Mouse (Mus musculus) thymus, adult 2 months (tissue): ENCODE data around the gene Tdrd9. TPM values are rescaled to one million over a fixed set of nuclear protein-coding genes. Genes with fewer than 3 reads are reported as not detected.

Experiments
- DNase-seq: peaks from one replicate; pipeline ENCODE4 v3.0.0; 2021
- H3K27ac ChIP-seq: fragments of 200-500 bp; 2 replicates; pipeline ENCODE4 v1.5.1; 2012; ENCODE audit warnings: low read length, control low read depth; ENCODE audit not compliant: control insufficient read depth, insufficient read depth
- H3K27me3 ChIP-seq: fragments of 200-500 bp; 2 replicates; pipeline ENCODE4 v1.6.1; 2012; ENCODE audit warnings: mild to moderate bottlenecking, low read length, moderate library complexity, mixed read lengths; ENCODE audit not compliant: control insufficient read depth, insufficient read depth
- H3K36me3 ChIP-seq: fragments of 200-500 bp; 2 replicates; pipeline ENCODE4 v1.6.1; 2012; ENCODE audit warnings: mild to moderate bottlenecking, low read length, moderate library complexity; ENCODE audit not compliant: control insufficient read depth, insufficient read depth
- H3K4me1 ChIP-seq: fragments of 200-500 bp; replicated peaks from 2 replicates; pipeline ENCODE4 v1.6.1; 2012; ENCODE audit warnings: low read length; ENCODE audit not compliant: control insufficient read depth, insufficient read depth
- H3K4me3 ChIP-seq: fragments of 200-500 bp; 2 replicates; pipeline ENCODE4 v1.5.1; 2012; ENCODE audit warnings: mild to moderate bottlenecking, low read length, control low read depth, moderate library complexity; ENCODE audit not compliant: control insufficient read depth, insufficient read depth
- CTCF ChIP-seq: fragments of 200-500 bp; IDR thresholded peaks from 2 replicates; pipeline ENCODE4 v1.5.1; 2012; ENCODE audit warnings: mild to moderate bottlenecking, control low read depth, low read length, moderate library complexity, borderline replicate concordance; ENCODE audit not compliant: control insufficient read depth, poor library complexity, insufficient read depth; ENCODE audit errors: extremely low read depth
- POLR2A ChIP-seq: fragments of 200-500 bp; IDR thresholded peaks from 2 replicates; pipeline ENCODE4 v1.6.1; 2012; ENCODE audit warnings: mild to moderate bottlenecking, low read length, control low read depth, moderate library complexity; ENCODE audit not compliant: control insufficient read depth, poor library complexity, insufficient read depth; ENCODE audit errors: extremely low read depth
- WGBS: fragments of 180-500 bp; shearing (Covaris S2); methylation state at CpG from one replicate; pipeline ENCODE4 v1.1.7; 2018; 5-methylcytosine and 5-hydroxymethylcytosine counted together
- polyA plus RNA-seq: library from polyadenylated mRNA; depleted of rRNA; stranded (reverse); fragments of >200 nt; gene quantifications from 2 replicates; pipeline ENCODE4 v1.2.3, GENCODE M21; 2012

Gene Tdrd9
- polyA plus RNA-seq, 1 experiment: 0.15 TPM

- no peaks in the 10 kb centered on the region for H3K27me3 ChIP-seq
- no peak for TF ChIP-seq POLR2A
- TF ChIP-seq CTCF: no peak
- peaks cover 7% of the 10 kb centered on the region; the same call in 1 of the 2 replicates for H3K4me1 ChIP-seq
- no peak for DNase-seq
- no peaks in the 10 kb centered on the region for H3K36me3 ChIP-seq
- no peak overlapping the region for H3K4me3 ChIP-seq
- H3K27ac ChIP-seq: no peak overlapping the region
- WGBS: 83% methylated on average over 4 of the region's 4 CpGs
Measured at GRCm38 (mm10) chr12:111970085-111970484, 1.3 kb upstream of the Tdrd9 start.

- WGBS: 90% methylated on average over 10 of the region's 10 CpGs
- Histone ChIP-seq H3K4me3 (no peak overlapping the region), H3K4me1 (no peaks in the 10 kb centered on the region), H3K36me3 (no peaks in the 10 kb centered on the region), H3K27me3 (no peaks in the 10 kb centered on the region), H3K27ac (no peak overlapping the region)
- no peak for DNase-seq
- TF ChIP-seq CTCF (no peak), POLR2A (no peak)
Measured at GRCm38 (mm10) chr12:111972504-111972903, 1.1 kb downstream of the Tdrd9 start.

DNA sequence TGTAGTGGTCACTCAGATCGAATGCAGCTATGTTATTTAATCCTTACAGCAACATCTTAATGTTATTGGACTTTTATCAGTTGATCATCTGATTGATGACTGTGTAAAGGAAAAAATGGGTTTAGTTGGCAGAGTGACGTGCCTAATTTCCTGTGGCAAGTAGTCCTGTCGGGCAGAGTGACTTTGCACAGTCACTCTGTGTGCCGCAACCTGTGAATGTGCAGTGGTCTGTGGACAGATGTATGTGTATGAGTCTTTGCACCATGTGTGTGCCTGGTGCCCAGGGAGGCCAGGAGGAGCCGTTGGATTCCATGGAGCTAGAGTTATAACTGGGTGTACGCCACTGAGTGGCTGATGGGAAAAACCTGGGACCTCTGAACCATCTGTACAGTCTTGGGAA lies 3.2 kb downstream of the Tdrd9 start:
- 45% methylated on average over 6 of the region's 6 CpGs for WGBS
- Histone ChIP-seq H3K4me1 (no peaks in the 10 kb centered on the region), H3K27me3 (no peaks in the 10 kb centered on the region), H3K4me3 (no peak overlapping the region), H3K36me3 (no peaks in the 10 kb centered on the region), H3K27ac (no peak overlapping the region)
- no peak for DNase-seq
- TF ChIP-seq CTCF (no peak), POLR2A (no peak)

- H3K4me3 ChIP-seq: no peak overlapping the region
- no peak overlapping the region for H3K27ac ChIP-seq
Measured at GRCm38 (mm10) chr12:111977138-111977537, 5.8 kb downstream of the Tdrd9 start.

DNA sequence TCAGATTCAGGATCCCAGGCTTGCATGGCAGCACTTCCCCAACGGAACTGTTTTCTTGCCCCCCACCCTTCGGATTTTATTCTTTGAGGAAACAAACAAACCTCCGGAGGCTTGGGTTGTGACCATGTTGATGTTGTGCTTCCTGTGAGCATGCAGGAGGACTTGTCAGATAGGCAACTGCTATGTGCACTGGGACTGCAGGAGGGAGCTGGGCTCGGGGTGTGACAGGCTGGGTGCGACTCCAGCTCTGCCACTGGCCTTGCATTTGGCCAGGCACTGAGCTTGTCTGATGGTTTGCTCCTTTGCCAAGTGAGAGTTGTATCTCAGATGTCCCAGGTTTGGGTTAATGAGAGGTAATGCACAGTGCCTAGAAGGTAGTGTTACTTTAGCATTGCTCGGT lies 6.9 kb downstream of the Tdrd9 start:
- Histone ChIP-seq H3K36me3 (no peaks in the 10 kb centered on the region), H3K27me3 (no peaks in the 10 kb centered on the region), H3K27ac (no peak overlapping the region), H3K4me1 (no peaks in the 10 kb centered on the region), H3K4me3 (no peak overlapping the region)
- 65% methylated on average over 6 of the region's 6 CpGs for WGBS
- no peak for DNase-seq
- no peak for TF ChIP-seq POLR2A
- no peak for TF ChIP-seq CTCF

More at GRCm38 (mm10) chr12:111977138-111977537, 5.8 kb downstream of the Tdrd9 start:
- TF ChIP-seq CTCF: no peak
- TF ChIP-seq POLR2A: no peak
- 69% methylated on average over 6 of the region's 6 CpGs for WGBS
- no peak for DNase-seq
- no peaks in the 10 kb centered on the region for H3K36me3 ChIP-seq
- no peaks in the 10 kb centered on the region for H3K27me3 ChIP-seq
- H3K4me1 ChIP-seq: no peaks in the 10 kb centered on the region

DNA sequence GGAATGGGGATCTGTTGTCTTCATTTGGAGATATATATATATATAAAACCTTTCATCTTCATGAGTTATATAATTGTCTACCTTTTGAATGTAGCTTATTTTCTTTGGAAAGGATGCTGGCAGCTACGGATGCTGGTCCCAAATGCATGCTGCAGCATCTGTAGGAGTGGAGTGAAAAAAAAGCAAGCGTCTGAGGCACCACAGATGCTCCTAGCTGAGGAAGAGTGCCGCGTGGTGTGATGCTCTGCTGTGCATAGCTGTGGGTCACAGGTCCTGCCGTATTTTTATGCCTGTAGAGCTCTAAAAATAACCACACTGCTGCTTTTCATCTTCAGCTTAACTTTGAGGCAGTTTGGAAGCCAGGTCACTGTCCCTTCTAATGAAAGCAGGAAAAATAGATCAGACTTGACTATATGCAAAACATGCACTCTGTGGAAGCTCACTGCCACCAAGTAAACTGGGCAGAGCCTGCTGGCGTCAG lies 9.6 kb downstream of the Tdrd9 start, which contains the start of gene Rd3l:
Gene Rd3l (minus strand): TSS at position 431 of the 481 bp plus-strand sequence.
- H3K27ac ChIP-seq: no peak within 1 kb of the TSS
- no peak for DNase-seq

DNA sequence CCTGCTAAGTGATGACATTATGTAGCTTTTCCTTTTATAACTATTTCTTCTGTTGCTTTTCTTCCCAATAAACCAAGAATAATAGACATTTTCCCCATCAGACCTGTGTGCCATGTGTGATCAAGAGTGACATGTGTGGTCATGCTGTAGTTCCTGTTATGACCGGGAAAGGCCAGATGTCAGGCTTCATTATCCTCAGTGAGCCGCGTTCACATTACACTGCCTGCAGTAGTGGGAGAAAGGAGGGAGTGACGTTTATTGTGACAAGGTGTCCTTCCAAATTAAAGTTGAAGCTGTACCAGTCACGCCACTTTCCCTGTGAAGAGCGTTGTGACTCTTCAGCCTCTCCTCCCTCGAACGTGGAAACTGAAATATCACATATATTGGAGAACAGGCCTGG lies 10.5 kb downstream of the Tdrd9 start:
- Histone ChIP-seq H3K36me3 (no peaks in the 10 kb centered on the region), H3K27ac (no peak overlapping the region), H3K4me3 (no peak overlapping the region), H3K27me3 (no peaks in the 10 kb centered on the region), H3K4me1 (no peaks in the 10 kb centered on the region)
- TF ChIP-seq CTCF (no peak), POLR2A (no peak)
- WGBS: 63% methylated on average over 8 of the region's 8 CpGs
- DNase-seq: no peak

More for the DNA sequence above, 9.6 kb downstream of the Tdrd9 start, which contains the start of gene Rd3l:
- 75% methylated on average over 6 of the region's 6 CpGs for WGBS
- Histone ChIP-seq H3K4me1 (no peaks in the 10 kb centered on the region), H3K4me3 (no peak within 1 kb of the TSS), H3K36me3 (no peaks in the 10 kb centered on the region), H3K27me3 (no peaks in the 10 kb centered on the region)
- TF ChIP-seq CTCF: no peak
- no peak for TF ChIP-seq POLR2A

- Histone ChIP-seq H3K36me3 (no peaks in the 10 kb centered on the region), H3K27me3 (no peaks in the 10 kb centered on the region), H3K4me3 (no peak overlapping the region), H3K27ac (no peak overlapping the region), H3K4me1 (no peaks in the 10 kb centered on the region)
- TF ChIP-seq POLR2A (no peak), CTCF (no peak)
- WGBS: 77% methylated on average over 2 of the region's 2 CpGs
- no peak for DNase-seq
Measured at GRCm38 (mm10) chr12:111983165-111983564, 11.8 kb downstream of the Tdrd9 start.
